Mouse (Mus musculus) left cerebral cortex, adult 2 months (tissue): ENCODE data around the gene Gabpa. TPM values are rescaled to one million over a fixed set of nuclear protein-coding genes. Genes with fewer than 3 reads are reported as not detected.
A peak's percentile ranks its signal among the peaks of the same experiment; 100 is the strongest.

Experiments used
- DNase-seq, 2 experiments: peaks; one replicate each; pipeline ENCODE4 v3.0.0; 2021 to 2022; ENCODE audit warnings: low spot score in 2 of 2, mixed read lengths in 1 of 2; ENCODE audit errors: extremely low spot score in 1 of 2
- H3K27ac ChIP-seq: fragments of 200-600 bp; 2 replicates; pipeline ENCODE4 v1.8.1; 2022
- H3K4me3 ChIP-seq: fragments of 200-600 bp; 2 replicates; pipeline ENCODE4 v1.8.1; 2022
- CTCF ChIP-seq: fragments of 200-600 bp; IDR thresholded peaks from 2 replicates; pipeline ENCODE4 v1.8.1; 2022; ENCODE audit warnings: antibody characterized with exemption, mild to moderate bottlenecking, moderate library complexity
- intact Hi-C: fragments of 180-260 bp; cut with DNase I; formaldehyde crosslinking; loops from one replicate; pipeline ENCODE4 v1.15.1; 2025
- total RNA-seq, 2 experiments: library from RNA; stranded (reverse); gene quantifications; 2 replicates each; pipeline ENCODE4 v1.2.3; 2021

The Gabpa gene
- total RNA-seq, 2 experiments from 2014 or later = 18.2 to 22.2 TPM

GRCm38 (mm10) chr16:84873805-84874204, 39.1 kb downstream of the Gabpa start:
- H3K4me3 ChIP-seq = no peak overlapping the region
- DNase-seq = no peak
- TF ChIP-seq CTCF = no peak
- intact Hi-C loops = loop anchor here (2.0 to 10.0 kb wide), 2 partner anchors 299 to 801 kb away; partner anchors contain the start of gene App
- no peak overlapping the region for H3K27ac ChIP-seq

- intact Hi-C loops = loop anchor here (1.0 to 10.0 kb wide), 3 partner anchors 42 to 800 kb away; partner anchors contain the start of gene App
- peak; percentile 24 for TF ChIP-seq CTCF
- H3K27ac ChIP-seq = peak overlapping the region; percentile 72
- H3K4me3 ChIP-seq = peak overlapping the region; percentile 35
- DNase-seq = peak; percentile 23 to 61
Measured at GRCm38 (mm10) chr16:84875012-84875717, 40.4 kb downstream of the Gabpa start.

- Histone ChIP-seq H3K27ac (peak overlapping the region; percentile 72), H3K4me3 (peak overlapping the region; percentile 35)
- no peak for TF ChIP-seq CTCF
- DNase-seq = peak in 1 of 2 experiments; percentile 19
- intact Hi-C loops = loop anchor here (1.0 to 10.0 kb wide), 3 partner anchors 42 to 799 kb away; partner anchors contain the start of gene App
Measured at GRCm38 (mm10) chr16:84875718-84876035, 41.0 kb downstream of the Gabpa start.

- TF ChIP-seq CTCF = no peak
- DNase-seq = no peak
- peak overlapping the region; percentile 72 for H3K27ac ChIP-seq
- H3K4me3 ChIP-seq = no peak overlapping the region
- intact Hi-C loops = loop anchor here (10.0 kb wide), 1 partner anchor 799 kb away; no protein-coding TSS in a partner anchor
Measured at GRCm38 (mm10) chr16:84876082-84876481, 41.4 kb downstream of the Gabpa start.

GRCm38 (mm10) chr16:84879146-84879545, 44.4 kb downstream of the Gabpa start:
- DNase-seq = peak; percentile 61 to 69
- Histone ChIP-seq H3K4me3 (no peak overlapping the region), H3K27ac (no peak overlapping the region)
- peak; percentile 95 for TF ChIP-seq CTCF
- intact Hi-C loops = loop anchor here (10.0 kb wide), 1 partner anchor 796 kb away; no protein-coding TSS in a partner anchor

GRCm38 (mm10) chr16:84881168-84881567, 46.4 kb downstream of the Gabpa start:
- no peak overlapping the region for H3K27ac ChIP-seq
- H3K4me3 ChIP-seq = no peak overlapping the region
- no peak for DNase-seq
- TF ChIP-seq CTCF = no peak
- intact Hi-C loops = no loop called here

GRCm38 (mm10) chr16:84881754-84882321, 47.1 kb downstream of the Gabpa start:
- intact Hi-C loops = no loop called here
- TF ChIP-seq CTCF = no peak
- H3K4me3 ChIP-seq = no peak overlapping the region
- H3K27ac ChIP-seq = no peak overlapping the region
- no peak for DNase-seq

GRCm38 (mm10) chr16:84884572-84884971, 49.8 kb downstream of the Gabpa start:
- Histone ChIP-seq H3K4me3 (no peak overlapping the region), H3K27ac (no peak overlapping the region)
- TF ChIP-seq CTCF = no peak
- DNase-seq = no peak
- intact Hi-C loops = no loop called here

GRCm38 (mm10) chr16:84902995-84903394, 68.3 kb downstream of the Gabpa start:
- intact Hi-C loops = no loop called here
- Histone ChIP-seq H3K4me3 (no peak overlapping the region), H3K27ac (no peak overlapping the region)
- no peak for DNase-seq
- TF ChIP-seq CTCF = no peak

GRCm38 (mm10) chr16:84911477-84912165, 76.9 kb downstream of the Gabpa start:
- no peak overlapping the region for H3K4me3 ChIP-seq
- no peak for DNase-seq
- TF ChIP-seq CTCF = no peak
- intact Hi-C loops = no loop called here
- H3K27ac ChIP-seq = no peak overlapping the region

Other genes with a start within 250 kb of the Gabpa start
- 10 to 100 TPM; 20.5 to 21.5 TPM for gene Mrpl39, start 99.2 kb upstream of the Gabpa start, total RNA-seq
- 10 to 100 TPM; 21.0 to 27.4 TPM for gene Jam2, start 60.8 kb upstream of the Gabpa start, total RNA-seq
- gene Atp5j, start 700 bp downstream of the Gabpa start, total RNA-seq = 100 to 1,000 TPM; 354 to 363 TPM